Mouse (Mus musculus) left cerebral cortex, postnatal 14 days (tissue): ENCODE results near the gene Olfr137. TPM values are rescaled to one million over a fixed set of nuclear protein-coding genes. Genes with fewer than 3 reads are reported as not detected.

Experiments used
- DNase-seq, 2 experiments: peaks; one replicate each; pipeline ENCODE4 v3.0.0; 2021 to 2022; ENCODE audit warnings: low spot score in 2 of 2, mixed read lengths in 1 of 2
- intact Hi-C: fragments of 180-260 bp; cut with DNase I; formaldehyde crosslinking; loops from one replicate; pipeline ENCODE4 v1.15.1; 2025
- long read RNA-seq, 2 experiments: library from polyadenylated mRNA; stranded (forward); transcript quantifications; one replicate each; pipeline ENCODE4 v2.0.0; 2021
- total RNA-seq, 2 experiments: library from RNA; stranded (reverse); gene quantifications; 2 replicates each; pipeline ENCODE4 v1.2.3; 2021

Olfr137 gene
- not detected for total RNA-seq
- long read RNA-seq, experiment 1, result 0 reads
- long read RNA-seq, experiment 2, result 0 reads

DNA sequence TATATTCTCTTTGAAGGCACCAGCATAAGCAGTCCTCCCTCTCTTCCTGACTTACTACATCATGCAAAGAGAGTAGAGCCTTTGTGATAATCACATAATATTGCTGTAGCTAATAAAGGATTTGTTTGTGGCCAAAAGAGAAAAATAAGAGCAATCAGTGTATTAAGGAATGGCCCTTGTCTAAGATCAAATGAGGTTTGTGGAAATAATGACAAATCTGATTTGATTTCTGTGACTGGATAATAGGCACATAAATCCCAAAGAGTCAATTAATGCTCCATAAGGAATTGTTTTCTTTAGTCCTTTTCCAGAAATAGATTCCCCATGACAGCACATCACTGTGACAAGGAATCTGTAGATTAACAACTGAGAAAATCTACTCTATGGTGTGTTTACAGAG, at the start of gene Olfr137:
Olfr137 (minus strand) TSS at position 101 of the 400 bp plus-strand sequence.
- intact Hi-C loops, result no loop called here
- no peak for DNase-seq

- intact Hi-C loops, result no loop called here
Observed at GRCm38 (mm10) chr17:38329531-38329930, 22.2 kb upstream of the Olfr137 start, which contains the start of gene Olfr136. Gene Olfr136 (plus strand): TSS chr17:38329831.

DNA sequence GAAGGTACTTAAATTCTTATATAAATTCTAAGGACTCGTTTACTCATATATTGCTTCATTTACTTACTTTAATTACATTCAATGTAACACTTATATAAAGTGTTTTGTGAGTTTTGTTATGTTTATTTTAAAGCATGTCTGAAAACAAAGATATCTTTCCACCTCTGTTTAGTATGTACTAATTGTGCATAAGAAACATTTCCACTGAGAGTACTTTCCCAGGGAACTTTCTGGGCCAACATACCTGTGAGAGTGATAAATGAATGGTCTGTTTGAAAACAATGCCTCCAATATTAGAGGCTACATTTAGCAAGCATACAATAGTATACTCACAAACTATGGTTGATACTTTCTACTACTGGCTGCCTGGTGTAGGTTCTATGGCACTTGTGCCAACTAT, 46.6 kb downstream of the Olfr137 start, which contains the start of gene Olfr138:
Olfr138 (plus strand) TSS at position 301 of the 400 bp plus-strand sequence.
- no peak for DNase-seq
- intact Hi-C loops, result no loop called here

More at GRCm38 (mm10) chr17:38329531-38329930, 22.2 kb upstream of the Olfr137 start, which contains the start of gene Olfr136:
- DNase-seq, result no peak

Other genes with a start within 250 kb of the Olfr137 start
- gene Olfr129, start 247.5 kb downstream of the Olfr137 start, total RNA-seq, result not detected
- gene Olfr130, start 243.6 kb downstream of the Olfr137 start, total RNA-seq, result not detected
- not detected for gene Olfr131, start 218.9 kb downstream of the Olfr137 start, total RNA-seq
- gene Olfr132, start 173.0 kb downstream of the Olfr137 start, total RNA-seq, result not detected
- not detected for gene Olfr133, start 162.3 kb downstream of the Olfr137 start, total RNA-seq
- not detected for gene Olfr134, start 136.2 kb downstream of the Olfr137 start, total RNA-seq
- not detected for gene Olfr135, start 103.2 kb downstream of the Olfr137 start, total RNA-seq
- gene Olfr138, start 46.5 kb downstream of the Olfr137 start, total RNA-seq, result not detected
- not detected for gene Olfr136, start 22.3 kb upstream of the Olfr137 start, total RNA-seq
- not detected for gene Esp36, start 112.6 kb upstream of the Olfr137 start, total RNA-seq
- not detected for gene Esp34, start 246.6 kb upstream of the Olfr137 start, total RNA-seq